Mouse (Mus musculus) kidney, embryonic 14.5 days (tissue): ENCODE data around the gene 2410004P03Rik. TPM values are rescaled to one million over a fixed set of nuclear protein-coding genes. Genes with fewer than 3 reads are reported as not detected.
A peak's percentile ranks its signal among the peaks of the same experiment; 100 is the strongest.

Experiments used
- ATAC-seq: fragments of 200-750 bp; cut with Nextera tagmentation; 2 replicates; pipeline ENCODE4 v1.8.0; 2017; ENCODE audit warnings: moderate number of reproducible peaks, mild to moderate bottlenecking, moderate TSS enrichment, moderate library complexity; ENCODE audit not compliant: low FRiP score, low TSS enrichment
- H3K27ac ChIP-seq: fragments of 300-500 bp; sonication (generic); 2 replicates; pipeline ENCODE4 v1.5.1; 2014; ENCODE audit warnings: low read depth, mild to moderate bottlenecking, low read length, moderate library complexity, mixed read lengths
- H3K27me3 ChIP-seq: fragments of 300-500 bp; sonication (generic); 2 replicates; pipeline ENCODE4 v1.6.1; 2014; ENCODE audit warnings: mild to moderate bottlenecking, low read length; ENCODE audit not compliant: control insufficient read depth, insufficient read depth
- H3K36me3 ChIP-seq: fragments of 300-500 bp; sonication (generic); 2 replicates; pipeline ENCODE4 v1.6.1; 2014; ENCODE audit warnings: low read length, mixed read lengths; ENCODE audit not compliant: control insufficient read depth, insufficient read depth
- H3K4me1 ChIP-seq: fragments of 300-500 bp; sonication (generic); 2 replicates; pipeline ENCODE4 v1.6.1; 2014; ENCODE audit warnings: low read length, mixed read lengths; ENCODE audit not compliant: control insufficient read depth, insufficient read depth
- H3K4me2 ChIP-seq: fragments of 300-500 bp; sonication (generic); replicated peaks from 2 replicates; pipeline ENCODE4 v1.6.1; 2014; ENCODE audit warnings: low read depth, mild to moderate bottlenecking, low read length
- H3K4me3 ChIP-seq: fragments of 300-500 bp; sonication (generic); 2 replicates; pipeline ENCODE4 v1.5.1; 2014; ENCODE audit warnings: mild to moderate bottlenecking, low read length
- H3K9ac ChIP-seq: fragments of 300-500 bp; sonication (generic); 2 replicates; pipeline ENCODE4 v1.6.1; 2014; ENCODE audit warnings: low read depth, mild to moderate bottlenecking, low read length, moderate library complexity
- H3K9me3 ChIP-seq: fragments of 300-500 bp; sonication (generic); 2 replicates; pipeline ENCODE4 v1.6.1; 2016; ENCODE audit warnings: low read length; ENCODE audit not compliant: control insufficient read depth
- WGBS: fragments of 180-500 bp; shearing (Covaris S2); extraction: QIAGEN DNeasy Blood & Tissue Kit; methylation state at CpG from one replicate; pipeline ENCODE4 v1.1.7; 2014; 5-methylcytosine and 5-hydroxymethylcytosine counted together
- polyA plus RNA-seq: library from polyadenylated mRNA; unstranded; fragments of >200 nt; fragmentation: Nextera tagmentation; extraction: Ambion mirVana; gene quantifications from 2 replicates; pipeline ENCODE4 v1.2.1, GENCODE M21; 2014

2410004P03Rik gene
- polyA plus RNA-seq: 0.14 and 0.63 TPM in 2 replicates

DNA sequence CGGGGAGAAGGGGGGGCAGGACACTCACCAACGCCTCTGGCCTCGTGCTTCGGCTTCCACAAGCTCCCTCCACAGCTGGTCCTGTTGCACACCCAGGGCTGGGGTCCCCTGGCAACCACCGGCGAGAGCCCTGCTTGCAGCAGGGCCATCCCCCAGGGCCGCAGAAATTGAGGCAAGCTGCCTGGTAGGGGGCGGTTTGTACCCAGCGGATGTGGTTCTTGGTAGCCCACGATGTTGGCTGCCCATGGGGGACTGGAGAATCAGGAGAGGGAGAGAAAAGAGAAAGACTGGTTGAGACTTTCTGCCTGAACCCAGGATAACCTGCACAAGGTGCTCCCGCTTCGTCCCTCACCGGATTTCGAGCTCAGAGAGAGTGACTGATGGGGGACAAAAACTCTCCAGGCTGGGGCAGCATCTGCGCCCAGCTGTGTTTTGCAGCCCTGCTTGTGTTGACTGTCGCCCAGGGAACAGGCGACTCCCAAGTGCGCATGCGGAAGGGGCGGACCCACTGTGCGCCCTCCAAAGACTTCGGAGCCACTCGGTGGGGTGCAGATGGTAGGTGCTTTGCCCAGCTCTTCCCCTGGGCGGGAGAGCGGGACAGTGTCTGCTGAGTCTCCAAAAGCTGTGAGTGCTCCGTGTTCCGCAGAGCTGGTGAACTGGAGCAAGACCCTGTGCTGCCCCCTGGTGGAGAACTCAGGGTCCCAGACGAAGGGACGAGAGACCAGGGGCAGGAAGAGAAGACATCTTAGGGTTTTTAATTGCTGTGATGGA lies at the start of gene 2410004P03Rik:
TSS of gene 2410004P03Rik (minus strand) at position 628 of the 771 bp plus-strand sequence.
- no peaks in the 10 kb centered on the region for H3K27me3 ChIP-seq
- H3K4me2 ChIP-seq: peak within 1 kb of the TSS; percentile 62
- 9% methylated on average over 29 of the region's 29 CpGs for WGBS
- no peak within 1 kb of the TSS for H3K27ac ChIP-seq
- H3K4me1 ChIP-seq: no peaks in the 10 kb centered on the region
- peak; percentile 76 for ATAC-seq
- no peaks in the 10 kb centered on the region for H3K9me3 ChIP-seq
- peak within 1 kb of the TSS; percentile 40 for H3K4me3 ChIP-seq
- no peaks in the 10 kb centered on the region for H3K36me3 ChIP-seq
- peak within 1 kb of the TSS; percentile 54 for H3K9ac ChIP-seq

DNA sequence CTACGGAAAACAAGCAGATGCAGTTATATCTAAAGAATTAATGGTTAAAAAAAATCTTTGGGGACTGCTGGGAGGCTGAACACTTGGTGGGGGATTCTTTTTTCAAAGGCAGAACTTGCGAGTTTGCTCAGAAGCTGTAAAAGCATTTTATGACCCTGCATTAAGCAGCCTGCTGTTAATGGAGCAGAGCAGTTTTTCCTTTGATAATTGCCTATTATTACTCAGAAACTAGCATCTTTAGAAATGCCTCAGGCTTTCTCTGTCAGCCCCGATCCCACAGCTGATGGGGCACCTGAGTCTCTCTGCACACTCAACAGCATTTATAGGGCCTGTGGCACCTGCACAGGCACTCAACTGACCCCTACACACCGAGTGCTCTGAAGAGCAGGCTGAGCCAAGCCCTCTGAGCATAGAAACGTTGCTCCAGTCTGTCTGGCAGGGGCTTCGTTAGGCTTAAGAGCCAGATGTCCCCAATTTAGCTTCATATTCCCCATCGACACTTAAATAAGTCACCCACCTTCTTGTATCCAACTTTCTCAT lies 49.7 kb upstream of the 2410004P03Rik start:
- ATAC-seq: no peak
- H3K36me3 ChIP-seq: no peaks in the 10 kb centered on the region

DNA sequence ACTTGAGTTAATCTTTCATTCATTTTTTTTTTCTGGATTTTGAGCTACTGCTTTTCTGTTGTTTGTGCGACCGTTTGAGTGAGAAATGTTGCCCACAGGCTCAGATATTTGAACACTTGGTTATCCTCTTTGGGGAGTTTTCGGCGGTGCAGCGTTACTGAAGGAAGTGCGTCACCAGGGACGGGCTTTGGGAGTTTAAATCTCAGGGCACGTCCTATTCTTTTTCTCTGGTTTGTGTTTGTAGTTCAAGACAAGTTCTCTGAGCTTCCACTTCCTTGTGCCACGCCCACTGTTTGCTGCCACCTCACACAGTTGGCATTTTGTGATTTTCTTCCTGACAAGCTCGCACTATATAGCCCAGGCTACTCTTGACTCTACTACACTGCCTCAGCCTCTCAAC lies 47.0 kb upstream of the 2410004P03Rik start:
- Histone ChIP-seq H3K4me1 (no peaks in the 10 kb centered on the region), H3K36me3 (no peaks in the 10 kb centered on the region), H3K27me3 (0 out of 2 replicates have a peak, but pooled peaks cover 2% of the 10 kb centered on the region), H3K27ac (no peak overlapping the region), H3K4me3 (no peak overlapping the region), H3K9me3 (no peaks in the 10 kb centered on the region), H3K4me2 (no peak overlapping the region), H3K9ac (no peak overlapping the region)
- 77% methylated on average over 10 of the region's 10 CpGs for WGBS
- ATAC-seq: no peak

More for the DNA sequence above, 49.7 kb upstream of the 2410004P03Rik start:
- no peak overlapping the region for H3K4me2 ChIP-seq
- H3K27ac ChIP-seq: no peak overlapping the region
- H3K9me3 ChIP-seq: no peaks in the 10 kb centered on the region
- no peak overlapping the region for H3K9ac ChIP-seq
- 14% methylated on average over 7 of the region's 7 CpGs for WGBS
- no peak overlapping the region for H3K4me3 ChIP-seq
- 0 out of 2 replicates have a peak, but pooled peaks cover 2% of the 10 kb centered on the region for H3K27me3 ChIP-seq
- no peaks in the 10 kb centered on the region for H3K4me1 ChIP-seq

DNA sequence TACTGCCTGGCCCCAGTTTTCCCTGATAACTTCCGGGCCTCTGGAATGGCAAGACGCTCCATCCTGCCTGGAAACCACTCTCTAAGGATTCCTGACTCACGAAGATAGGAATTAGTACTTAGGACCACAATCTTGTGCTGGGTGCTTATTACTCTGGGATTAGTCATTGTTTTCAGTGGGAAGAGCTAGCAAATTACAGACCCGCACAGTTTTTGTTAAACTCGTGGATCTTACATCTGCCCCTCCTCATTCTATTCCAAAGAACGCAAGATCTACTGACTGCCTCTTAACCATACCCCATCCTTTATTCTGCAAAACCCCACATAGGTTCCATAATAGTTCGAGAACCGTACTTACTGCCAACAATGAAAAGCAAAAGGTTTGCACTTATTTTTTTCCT lies 45.6 kb upstream of the 2410004P03Rik start:
- no peak overlapping the region for H3K4me2 ChIP-seq
- H3K36me3 ChIP-seq: no peaks in the 10 kb centered on the region
- H3K9ac ChIP-seq: no peak overlapping the region
- H3K27me3 ChIP-seq: no peaks in the 10 kb centered on the region
- no peak for ATAC-seq
- no peaks in the 10 kb centered on the region for H3K4me1 ChIP-seq
- WGBS: 79% methylated on average over 8 of the region's 8 CpGs
- no peak overlapping the region for H3K4me3 ChIP-seq
- H3K9me3 ChIP-seq: no peaks in the 10 kb centered on the region
- no peak overlapping the region for H3K27ac ChIP-seq

DNA sequence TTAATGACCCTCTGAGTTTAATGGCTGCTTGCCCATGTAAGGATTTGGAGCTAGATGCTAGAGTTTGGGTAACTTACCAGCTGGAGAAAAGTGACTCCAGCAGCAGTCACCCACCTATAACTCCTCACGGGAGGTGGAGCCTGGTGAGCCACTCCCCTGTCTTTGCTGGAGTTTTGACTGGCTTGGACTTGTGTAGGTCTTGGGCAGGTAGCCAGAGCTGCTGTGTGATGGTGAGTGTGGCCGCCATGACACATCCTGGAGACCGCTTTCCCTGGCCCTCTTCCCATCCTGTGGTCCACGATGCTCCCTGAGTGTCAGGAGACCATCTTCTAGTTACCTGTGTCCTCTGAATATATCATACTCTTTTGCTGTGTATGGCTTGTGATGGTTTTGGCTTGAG lies 44.2 kb upstream of the 2410004P03Rik start:
- H3K27ac ChIP-seq: no peak overlapping the region
- 92% methylated on average over 4 of the region's 4 CpGs for WGBS
- H3K9ac ChIP-seq: no peak overlapping the region
- no peaks in the 10 kb centered on the region for H3K27me3 ChIP-seq
- H3K9me3 ChIP-seq: no peaks in the 10 kb centered on the region
- no peak overlapping the region for H3K4me3 ChIP-seq
- no peak for ATAC-seq
- no peaks in the 10 kb centered on the region for H3K36me3 ChIP-seq
- no peak overlapping the region for H3K4me2 ChIP-seq
- H3K4me1 ChIP-seq: no peaks in the 10 kb centered on the region

DNA sequence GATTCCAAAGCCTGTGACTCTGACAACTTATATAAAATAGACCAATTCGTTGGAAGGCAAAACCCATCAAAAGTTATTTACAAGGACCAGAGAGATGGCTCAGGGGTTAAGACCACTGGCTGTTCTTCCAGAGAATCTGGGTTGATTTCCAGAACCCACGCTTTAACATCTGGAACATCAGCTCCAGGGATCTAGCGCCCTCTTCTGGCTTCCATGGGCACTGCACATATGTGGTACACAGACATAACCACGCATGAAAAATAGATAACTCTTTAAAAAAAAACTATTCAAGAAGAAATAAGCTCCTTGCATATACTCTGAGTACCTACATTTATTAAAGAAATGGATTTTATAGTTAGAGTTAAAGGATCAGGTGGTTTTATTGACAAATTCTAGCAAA lies 43.2 kb upstream of the 2410004P03Rik start:
- no peak for ATAC-seq
- no peak overlapping the region for H3K4me2 ChIP-seq
- H3K4me3 ChIP-seq: no peak overlapping the region
- no peak overlapping the region for H3K27ac ChIP-seq
- no peaks in the 10 kb centered on the region for H3K9me3 ChIP-seq
- H3K36me3 ChIP-seq: no peaks in the 10 kb centered on the region
- H3K4me1 ChIP-seq: no peaks in the 10 kb centered on the region
- H3K9ac ChIP-seq: no peak overlapping the region
- WGBS: 60% methylated on average over 4 of the region's 4 CpGs
- H3K27me3 ChIP-seq: no peaks in the 10 kb centered on the region

DNA sequence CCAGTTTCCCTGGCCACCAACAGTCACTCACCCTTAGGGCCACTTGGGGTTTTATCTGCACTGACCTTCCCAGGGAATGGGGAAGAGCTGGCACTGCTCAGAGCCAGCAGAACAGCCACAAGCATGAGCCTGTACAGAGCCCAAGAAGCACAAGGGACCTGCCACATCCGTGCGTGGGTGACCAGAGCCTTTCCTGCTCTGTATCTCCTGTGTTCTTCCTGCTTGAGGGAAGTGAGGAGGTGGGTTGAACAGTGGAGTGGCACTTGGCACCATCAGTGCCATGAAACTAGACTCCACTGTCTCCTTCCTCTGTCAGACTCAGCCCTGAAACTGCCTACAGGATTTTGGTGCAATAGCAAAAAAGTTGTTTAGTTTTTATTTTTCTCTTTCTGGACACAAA lies 41.1 kb upstream of the 2410004P03Rik start:
- H3K27ac ChIP-seq: no peak overlapping the region

DNA sequence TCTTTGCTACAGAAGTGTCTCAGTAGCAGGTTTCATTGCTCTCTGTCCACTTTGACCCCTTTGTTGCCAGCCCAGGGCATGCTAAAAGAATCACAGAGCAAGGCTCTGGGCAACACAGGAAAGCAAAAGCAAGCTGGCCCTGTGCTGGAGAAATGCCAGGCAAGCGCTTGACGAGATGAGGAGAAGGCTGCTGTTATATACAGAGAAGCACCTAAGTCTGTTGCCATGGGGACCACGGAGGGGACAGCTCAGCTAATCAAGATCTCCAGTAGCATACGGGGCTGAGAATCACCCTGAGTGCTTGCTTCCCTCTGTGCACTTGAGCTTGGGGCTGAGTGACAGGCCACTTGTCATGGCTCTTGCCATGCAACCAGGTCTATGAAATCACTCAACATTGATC lies 39.5 kb upstream of the 2410004P03Rik start:
- Histone ChIP-seq H3K27me3 (no peaks in the 10 kb centered on the region), H3K27ac (no peak overlapping the region), H3K4me3 (no peak overlapping the region), H3K9ac (no peak overlapping the region), H3K4me2 (no peak overlapping the region), H3K4me1 (no peaks in the 10 kb centered on the region), H3K9me3 (no peaks in the 10 kb centered on the region), H3K36me3 (no peaks in the 10 kb centered on the region)
- no peak for ATAC-seq
- 58% methylated on average over 4 of the region's 4 CpGs for WGBS

More for the DNA sequence above, 41.1 kb upstream of the 2410004P03Rik start:
- ATAC-seq: no peak
- Histone ChIP-seq H3K9ac (no peak overlapping the region), H3K9me3 (no peaks in the 10 kb centered on the region), H3K36me3 (no peaks in the 10 kb centered on the region), H3K4me2 (no peak overlapping the region), H3K4me1 (no peaks in the 10 kb centered on the region), H3K27me3 (no peaks in the 10 kb centered on the region), H3K4me3 (no peak overlapping the region)
- WGBS: 82% methylated on average over 2 of the region's 2 CpGs

DNA sequence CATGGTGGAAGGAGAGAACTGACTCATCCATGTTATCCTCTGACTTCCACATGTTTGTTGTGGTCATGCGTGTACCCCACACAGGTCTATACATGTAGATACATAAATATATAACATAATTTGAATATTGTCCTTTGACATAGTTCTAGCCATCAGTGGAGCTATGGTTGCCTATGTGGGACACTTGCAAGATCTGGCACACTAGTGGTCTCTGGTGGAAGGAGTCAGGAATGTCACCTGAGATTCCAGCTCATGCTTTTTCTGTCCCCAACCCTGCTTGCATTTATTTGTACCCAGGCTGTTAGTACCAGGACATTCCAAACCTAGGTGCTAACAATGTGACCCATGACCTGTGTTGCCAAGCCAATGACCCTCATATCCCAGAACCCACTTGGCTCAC lies 38.3 kb upstream of the 2410004P03Rik start:
- Histone ChIP-seq H3K27ac (no peak overlapping the region), H3K4me2 (no peak overlapping the region), H3K9me3 (no peaks in the 10 kb centered on the region), H3K36me3 (no peaks in the 10 kb centered on the region), H3K4me3 (no peak overlapping the region), H3K9ac (no peak overlapping the region), H3K27me3 (no peaks in the 10 kb centered on the region), H3K4me1 (no peaks in the 10 kb centered on the region)
- ATAC-seq: no peak
- WGBS: 100% methylated on average over 1 of the region's 1 CpGs
